In the genomic region with DNA sequence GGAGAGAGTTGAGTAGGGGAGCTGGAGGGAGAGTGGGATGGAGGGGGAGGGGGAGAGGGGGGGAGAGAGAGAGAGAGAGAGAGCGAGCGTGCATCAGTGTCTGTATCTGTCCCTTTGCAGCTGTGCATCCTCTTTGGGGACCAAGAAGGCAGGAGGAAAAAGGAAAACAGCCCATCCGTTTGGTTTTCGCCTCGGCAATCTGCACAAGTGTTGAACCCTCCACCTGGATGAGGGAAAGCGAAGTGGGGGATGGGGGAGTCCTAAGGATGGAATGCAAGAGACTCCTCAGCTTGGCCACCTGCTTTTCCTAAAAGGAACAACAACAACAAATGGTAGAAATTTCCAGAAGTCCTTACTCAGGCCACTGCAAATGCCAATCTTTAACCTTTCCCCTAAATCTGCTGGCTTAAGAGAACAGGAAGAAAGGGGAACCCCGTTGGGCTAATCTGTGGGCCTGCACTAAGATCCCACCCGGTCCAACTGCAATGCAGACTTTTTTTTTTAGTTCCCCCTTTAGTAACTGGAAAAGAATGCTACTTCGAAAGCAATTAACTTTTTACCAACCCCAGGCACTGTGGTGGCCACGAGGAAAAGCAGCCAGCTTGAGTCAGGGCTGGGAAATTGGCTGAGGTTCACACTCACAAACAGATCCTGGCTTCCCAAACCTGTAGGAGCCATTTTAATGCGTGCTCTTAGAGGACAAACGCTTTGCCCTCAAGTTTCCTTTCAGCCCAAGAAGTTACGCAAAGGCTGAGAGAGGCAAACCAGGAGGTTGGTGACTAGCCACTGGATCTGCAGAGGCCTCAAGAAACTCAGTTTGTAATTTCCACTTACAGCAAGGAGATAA, we compare ENCODE assay signal across 8 mouse cellular contexts. TPM values are rescaled to one million over a fixed set of nuclear protein-coding genes. Genes with fewer than 3 reads are reported as not detected.
A peak's percentile ranks its signal among the peaks of the same experiment; 100 is the strongest.
DNase-seq lines count a peak whose midpoint lies in the region; ATAC-seq and TF ChIP-seq lines count a peak whose summit lies in the region.

No protein-coding gene starts in this region.

- ATAC-seq in hindbrain, embryonic 13.5 days (ENCODE audit: low FRiP score) = no peak
- ATAC-seq in liver, embryonic 12.5 days = no peak

- H3K4me3 ChIP-seq in E14TG2a.4 (replicated peaks; ENCODE audit: low read length) = peak overlapping the region; percentile 61
- H3K4me3 ChIP-seq in forebrain, embryonic 10.5 days = peak overlapping the region; percentile 52
- peak overlapping the region; percentile 38 for H3K4me3 ChIP-seq in hindbrain, embryonic 13.5 days
- H3K4me3 ChIP-seq in liver, embryonic 12.5 days = peak overlapping the region; percentile 57
- no peak overlapping the region for H3K4me3 ChIP-seq in small intestine, adult 2 months (ENCODE audit: low read depth, low read length)

- peaks cover 95% of the 10 kb centered on the region for H3K4me1 ChIP-seq in E14TG2a.4 (replicated peaks; ENCODE audit: low read depth, low read length)
- H3K4me1 ChIP-seq in forebrain, embryonic 10.5 days = peaks cover 100% of the 10 kb centered on the region
- peaks cover 97% of the 10 kb centered on the region for H3K4me1 ChIP-seq in hindbrain, embryonic 13.5 days (replicated peaks)
- peaks cover 98% of the 10 kb centered on the region for H3K4me1 ChIP-seq in liver, embryonic 12.5 days
- peaks cover 67% of the 10 kb centered on the region for H3K4me1 ChIP-seq in small intestine, adult 2 months (ENCODE audit: control insufficient read depth, insufficient read depth, insufficient read length, low read length)

- TF ChIP-seq CTCF in E14TG2a.4 (conservative IDR thresholded peaks at IDR 0.05; ENCODE audit: low read length) = no peak
- TF ChIP-seq CTCF in small intestine, adult 2 months (IDR thresholded peaks at IDR 0.05; ENCODE audit: extremely low read depth, insufficient read length, insufficient replicate concordance, low read depth, low read length) = no peak

- H3K27ac ChIP-seq in forebrain, embryonic 10.5 days = peak overlapping the region; percentile 100
- H3K27ac ChIP-seq in hindbrain, embryonic 13.5 days = peak overlapping the region; percentile 100
- peak overlapping the region; percentile 100 for H3K27ac ChIP-seq in liver, embryonic 12.5 days
- peak overlapping the region; percentile 72 for H3K27ac ChIP-seq in small intestine, adult 2 months (ENCODE audit: insufficient read depth, low read depth, low read length)

- H3K9ac ChIP-seq in hindbrain, embryonic 13.5 days = peak overlapping the region; percentile 86
- H3K9ac ChIP-seq in liver, embryonic 12.5 days = peak overlapping the region; percentile 78

- peak overlapping the region; percentile 74 for H3K4me2 ChIP-seq in hindbrain, embryonic 13.5 days
- peak overlapping the region; percentile 85 for H3K4me2 ChIP-seq in liver, embryonic 12.5 days

- peaks cover 49% of the 10 kb centered on the region for H3K36me3 ChIP-seq in E14TG2a.4 (ENCODE audit: insufficient read depth, low read length)
- peaks cover 7% of the 10 kb centered on the region for H3K36me3 ChIP-seq in forebrain, embryonic 10.5 days (replicated peaks)
- no peaks in the 10 kb centered on the region for H3K36me3 ChIP-seq in hindbrain, embryonic 13.5 days
- H3K36me3 ChIP-seq in liver, embryonic 12.5 days = peaks cover 61% of the 10 kb centered on the region
- H3K36me3 ChIP-seq in small intestine, adult 2 months (ENCODE audit: control insufficient read depth, insufficient read depth, low read length) = peaks cover 5% of the 10 kb centered on the region

- TF ChIP-seq POLR2A in small intestine, adult 2 months (IDR thresholded peaks at IDR 0.05; ENCODE audit: low read depth, low read length) = no peak

- H3K27me3 ChIP-seq in E14TG2a.4 (ENCODE audit: insufficient read depth, low read length) = no peaks in the 10 kb centered on the region
- no peaks in the 10 kb centered on the region for H3K27me3 ChIP-seq in forebrain, embryonic 10.5 days (ENCODE audit: poor library complexity, severe bottlenecking)
- H3K27me3 ChIP-seq in hindbrain, embryonic 13.5 days = no peaks in the 10 kb centered on the region
- H3K27me3 ChIP-seq in liver, embryonic 12.5 days (replicated peaks) = no peaks in the 10 kb centered on the region
- H3K27me3 ChIP-seq in small intestine, adult 2 months (ENCODE audit: control insufficient read depth, insufficient read depth, low read length) = no peaks in the 10 kb centered on the region

- peak; percentile 82 for DNase-seq in R1 (ENCODE audit: low read depth, low spot score)
- peak; percentile 51 for DNase-seq in forebrain, embryonic 10.5 days (ENCODE audit: extremely low spot score, low spot score)
- no peak for DNase-seq in right cerebral cortex, postnatal 14 days
- no peak for DNase-seq in spleen, postnatal 4 days (ENCODE audit: low spot score in 2 of 2)

- H3K9me3 ChIP-seq in E14TG2a.4 (ENCODE audit: low read length) = no peaks in the 10 kb centered on the region
- H3K9me3 ChIP-seq in forebrain, embryonic 10.5 days = no peaks in the 10 kb centered on the region
- no peaks in the 10 kb centered on the region for H3K9me3 ChIP-seq in hindbrain, embryonic 13.5 days
- no peaks in the 10 kb centered on the region for H3K9me3 ChIP-seq in liver, embryonic 12.5 days (replicated peaks)

- 6% methylated on average over 13 of the region's 13 CpGs for WGBS in forebrain, embryonic 10.5 days
- WGBS in hindbrain, embryonic 13.5 days = 11% methylated on average over 12 of the region's 13 CpGs
- 26% methylated on average over 11 of the region's 13 CpGs for WGBS in liver, embryonic 12.5 days (ENCODE audit: insufficient replicate concordance)
- WGBS in small intestine, adult 2 months = 34% methylated on average over 13 of the region's 13 CpGs

RNA-seq across cellular contexts. Expression of gene Zmynd8, which starts 17.0 kb away (rescaled TPM):
- polyA plus RNA-seq in forebrain, embryonic 10.5 days (2016; fragmentation: Nextera tagmentation; extraction: Ambion mirVana) = 60.2 and 64.4 TPM in 2 replicates
- polyA plus RNA-seq in hindbrain, embryonic 13.5 days (2015; fragmentation: Nextera tagmentation; extraction: Ambion mirVana) = 82.2 and 86.6 TPM in 2 replicates
- polyA plus RNA-seq in liver, embryonic 12.5 days (2016; fragmentation: Nextera tagmentation; extraction: Ambion mirVana) = 35.7 and 38.5 TPM in 2 replicates
- polyA plus RNA-seq in small intestine, adult 2 months (2012; rRNA removed) = 9.7 and 17.4 TPM in 2 replicates

Comparison
In these comparisons a context has a peak if more than half of its experiments do, and no peak if none do; other contexts are left out.
1. DNase-seq: peak in R1 (single experiment) and forebrain, embryonic 10.5 days (single experiment); none in right cerebral cortex, postnatal 14 days (single experiment) and spleen, postnatal 4 days (0 of 2).
2. Peak in every context shown above with its lines, with median percentiles within 50 percentile points of each other: H3K27ac ChIP-seq.